Mouse (Mus musculus) ES-Bruce4 (cell line): Measurements from ENCODE around the gene Ankrd23.
A peak's percentile ranks its signal among the peaks of the same experiment; 100 is the strongest.

Experiments
- CTCF ChIP-seq: IDR thresholded peaks from one replicate; pipeline ENCODE4 v1.8.1; 2011; ENCODE audit warnings: low read depth, low read length
- EP300 ChIP-seq: IDR thresholded peaks from 2 replicates; pipeline ENCODE4 v1.6.1; 2011; ENCODE audit warnings: low read depth, low read length; ENCODE audit not compliant: insufficient read depth
- POLR2A ChIP-seq: IDR thresholded peaks from one replicate; pipeline ENCODE4 v1.8.1; 2011; ENCODE audit warnings: low read length; ENCODE audit not compliant: insufficient read depth

DNA sequence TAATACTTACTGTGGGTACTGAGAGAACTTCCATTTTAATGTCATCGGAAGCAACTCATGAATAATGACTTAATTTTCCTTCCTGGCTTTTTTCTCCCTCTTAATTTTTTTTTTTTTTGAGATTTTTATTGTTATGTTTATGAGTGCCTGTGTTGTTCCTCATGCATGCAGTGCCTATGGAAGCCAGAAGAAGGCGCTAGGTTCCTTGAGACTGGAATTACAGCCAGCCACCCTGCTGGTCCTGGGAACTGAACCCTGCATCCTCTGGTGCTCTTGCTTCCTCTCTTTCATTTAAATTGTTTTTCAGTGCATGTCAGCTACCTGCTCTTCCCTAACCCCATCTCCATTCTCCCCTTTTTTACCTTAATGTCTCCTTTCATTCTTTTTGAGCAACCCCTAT lies 23.0 kb downstream of the Ankrd23 start:
- TF ChIP-seq CTCF: peak; percentile 71
- no peak for TF ChIP-seq POLR2A
- TF ChIP-seq EP300: no peak
